Mouse (Mus musculus) spleen, postnatal 4 days (tissue): ENCODE data around the gene Slc16a4.

Source experiments
- DNase-seq, 2 experiments: peaks; one replicate each; pipeline ENCODE4 v3.0.0; 2022; ENCODE audit warnings: low spot score in 2 of 2

Slc16a4 gene

GRCm38 (mm10) chr3:107290764-107291381, at the start of gene Slc16a4:
Gene Slc16a4, plus strand, starts transcription at chr3:107291230.
- no peak for DNase-seq

DNA sequence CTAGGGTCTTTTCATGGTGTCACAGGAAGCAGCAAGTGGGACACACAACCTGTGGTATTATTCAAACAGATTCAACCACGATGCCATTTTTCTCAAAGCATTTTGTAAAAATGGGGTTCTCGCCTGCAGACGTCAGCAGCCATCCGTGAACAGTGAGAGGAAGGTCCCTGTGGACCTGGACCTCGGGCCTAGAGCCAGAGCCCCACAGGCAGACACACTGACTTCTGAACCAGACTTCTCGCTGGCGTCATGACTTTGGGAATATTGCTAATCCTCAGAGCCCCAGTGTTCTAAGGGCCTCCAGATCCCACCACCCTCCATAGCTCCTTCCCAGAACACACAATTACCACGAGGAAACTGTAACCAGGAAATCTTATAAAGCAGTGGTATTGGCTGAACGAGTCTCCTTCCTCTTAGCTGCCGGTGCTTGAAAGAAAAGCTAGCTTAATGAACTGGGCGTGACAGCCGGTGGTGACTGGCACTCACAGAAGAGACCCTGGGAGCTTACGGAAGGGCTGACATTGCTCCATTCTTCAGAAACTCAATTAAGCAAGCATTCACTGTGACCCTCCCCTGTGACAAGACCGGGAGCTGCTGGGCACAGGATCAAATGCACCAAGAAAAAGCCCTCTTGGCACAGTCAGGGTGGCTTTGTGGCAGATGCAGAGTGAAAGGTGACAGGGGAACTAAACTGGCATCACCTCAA, 49.5 kb upstream of the Slc16a4 start:
- no peak for DNase-seq

DNA sequence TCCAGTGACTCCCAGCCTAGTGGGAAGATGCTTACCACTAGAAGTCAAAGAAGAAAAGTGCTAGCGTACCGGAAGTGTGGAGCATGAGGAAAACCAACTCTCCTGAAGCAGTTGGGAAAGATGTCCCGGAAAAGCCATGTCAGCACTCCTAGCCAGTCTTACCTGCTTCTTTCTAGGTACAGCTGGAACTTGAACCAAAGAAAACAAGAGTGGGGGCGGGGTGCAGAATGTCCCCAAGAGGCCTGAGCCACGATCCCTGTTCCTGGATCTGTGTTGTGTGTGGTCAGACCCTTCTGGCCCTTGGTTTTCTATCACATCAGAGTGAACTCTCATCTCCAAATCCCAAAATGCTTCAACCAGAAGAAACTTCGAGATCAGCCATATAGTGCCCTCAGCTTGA, 44.2 kb upstream of the Slc16a4 start:
- DNase-seq = no peak

- DNase-seq = no peak
These were observed 42.0 kb upstream of the Slc16a4 start for GRCm38 (mm10) chr3:107249042-107249441.

DNA sequence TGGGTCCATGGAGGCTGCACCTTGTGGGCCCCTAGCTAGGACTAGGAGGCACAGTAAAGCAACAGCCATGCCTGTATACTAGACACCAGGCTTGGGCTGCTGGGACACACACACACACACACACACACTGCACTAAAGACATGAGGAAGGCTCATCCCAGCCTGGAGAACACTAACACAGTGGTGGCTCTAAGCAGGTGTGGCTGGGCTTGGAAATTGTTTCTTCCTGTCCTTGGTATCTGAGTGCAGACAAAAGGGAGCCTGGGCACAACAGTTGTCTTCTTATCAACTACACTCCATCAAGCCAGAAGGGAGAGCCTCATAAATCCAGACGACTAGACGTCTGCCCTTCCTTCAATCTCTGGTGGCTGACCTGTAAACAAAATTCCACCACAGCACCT, 40.7 kb upstream of the Slc16a4 start:
- DNase-seq = no peak

DNA sequence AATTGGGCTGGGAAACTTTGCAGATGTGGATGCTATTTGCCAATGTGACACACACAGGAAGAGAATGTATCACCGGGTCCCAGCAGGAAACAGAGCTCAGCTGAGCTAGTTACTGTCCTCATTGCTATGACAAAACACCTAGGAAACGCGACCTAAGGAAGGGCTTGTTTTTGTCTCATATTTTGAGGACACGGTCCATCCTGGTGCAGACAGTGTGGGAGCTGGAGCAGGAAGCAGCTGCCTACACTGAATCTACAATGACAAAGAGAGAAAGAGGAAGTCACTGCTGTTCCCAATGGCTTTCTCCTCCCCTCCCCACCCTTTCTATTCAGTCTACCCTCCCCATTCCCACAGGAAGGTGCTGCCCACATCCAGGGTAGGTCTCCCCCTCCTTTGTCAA, 39.0 kb upstream of the Slc16a4 start:
- no peak for DNase-seq

DNA sequence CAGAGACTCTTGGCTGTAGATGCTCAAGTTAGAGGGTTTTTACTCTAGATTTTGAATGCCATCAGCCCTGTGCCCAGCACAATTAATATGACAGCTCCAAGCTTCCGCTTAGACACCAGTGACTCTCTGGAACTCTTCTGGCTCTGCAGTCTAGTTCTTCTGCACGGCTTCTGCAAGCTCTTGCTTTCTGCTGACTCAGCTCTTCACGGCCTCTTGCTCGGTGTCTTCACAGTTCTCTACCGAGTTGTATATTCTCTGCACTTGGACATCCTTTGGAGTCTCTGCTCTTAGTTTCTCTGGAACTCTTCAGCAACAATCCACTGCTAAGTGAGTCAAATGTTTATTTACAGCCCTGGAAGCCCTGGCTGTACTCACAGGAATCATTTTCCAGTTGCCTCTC, 37.1 kb upstream of the Slc16a4 start:
- DNase-seq = no peak

DNA sequence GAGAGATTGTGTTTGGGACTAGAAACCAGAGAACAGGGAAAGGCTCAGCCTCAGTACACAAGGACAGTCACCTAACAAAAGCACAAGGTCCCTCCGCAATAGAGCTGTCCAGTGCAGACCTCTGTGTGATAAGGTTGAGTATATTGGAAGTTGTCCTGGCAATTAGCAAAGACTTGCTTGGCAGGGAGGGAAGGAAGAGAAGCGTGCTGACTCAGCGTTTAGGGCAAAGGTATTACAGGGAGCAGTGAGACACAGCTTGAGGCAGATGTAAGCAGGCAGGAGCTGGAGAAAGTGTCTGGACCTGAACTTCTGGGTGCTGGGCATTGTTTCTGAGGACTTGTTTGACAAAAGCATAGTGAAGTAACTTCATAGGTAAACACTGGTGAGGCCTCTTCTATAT, 35.0 kb upstream of the Slc16a4 start:
- no peak for DNase-seq

- DNase-seq = no peak
These were observed 34.3 kb upstream of the Slc16a4 start for GRCm38 (mm10) chr3:107256724-107257123.

DNA sequence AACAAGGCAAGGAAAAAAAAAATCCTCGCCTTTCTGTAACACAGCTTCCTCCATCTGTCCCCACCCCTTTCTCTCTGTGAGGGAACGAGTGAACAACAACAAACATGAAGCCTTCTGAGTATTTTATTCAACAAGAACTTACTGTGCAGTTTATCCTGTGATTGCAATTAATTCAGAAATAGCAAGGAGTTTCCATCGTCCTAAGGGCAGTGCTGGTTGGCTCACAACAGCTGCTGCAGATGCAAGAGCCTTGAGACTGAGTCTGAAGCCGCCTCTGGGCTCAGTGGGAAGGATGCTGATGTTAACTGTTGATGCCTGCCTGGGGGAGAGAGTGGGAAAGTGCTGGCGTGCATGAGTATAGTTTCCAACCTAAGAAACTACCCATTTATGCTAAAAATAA, 33.1 kb upstream of the Slc16a4 start:
- DNase-seq = no peak

- DNase-seq = no peak
These were observed 29.8 kb upstream of the Slc16a4 start for GRCm38 (mm10) chr3:107260956-107261850.

- no peak for DNase-seq
These were observed 29.2 kb upstream of the Slc16a4 start for GRCm38 (mm10) chr3:107261851-107262165.

DNA sequence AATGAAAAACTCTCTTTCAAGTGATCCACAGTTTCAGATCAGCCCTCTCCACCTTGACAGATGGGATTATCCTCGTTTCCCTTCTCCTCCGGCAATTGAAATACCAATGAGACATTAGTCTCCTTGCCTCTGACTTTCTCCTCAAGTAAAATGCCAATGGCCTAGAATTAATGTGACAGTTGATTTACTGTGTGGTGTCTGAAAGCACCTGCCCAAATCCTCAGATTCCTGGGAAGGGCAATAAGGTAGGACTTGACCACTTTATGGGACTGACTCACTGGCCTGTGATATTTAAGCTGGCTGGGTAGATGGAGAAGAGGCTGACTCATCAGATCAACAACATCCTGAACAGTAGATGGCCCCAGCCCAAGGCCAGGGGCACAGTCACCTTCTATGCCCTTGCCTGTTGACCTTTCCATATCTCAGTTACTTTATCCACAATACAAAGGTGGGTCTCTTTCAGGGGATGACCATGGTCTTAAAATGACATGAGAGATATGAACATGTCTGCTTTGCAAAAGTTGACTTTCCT, 24.1 kb upstream of the Slc16a4 start:
- DNase-seq = no peak

- DNase-seq = no peak
These were observed 18.6 kb upstream of the Slc16a4 start for GRCm38 (mm10) chr3:107272433-107272832.

DNA sequence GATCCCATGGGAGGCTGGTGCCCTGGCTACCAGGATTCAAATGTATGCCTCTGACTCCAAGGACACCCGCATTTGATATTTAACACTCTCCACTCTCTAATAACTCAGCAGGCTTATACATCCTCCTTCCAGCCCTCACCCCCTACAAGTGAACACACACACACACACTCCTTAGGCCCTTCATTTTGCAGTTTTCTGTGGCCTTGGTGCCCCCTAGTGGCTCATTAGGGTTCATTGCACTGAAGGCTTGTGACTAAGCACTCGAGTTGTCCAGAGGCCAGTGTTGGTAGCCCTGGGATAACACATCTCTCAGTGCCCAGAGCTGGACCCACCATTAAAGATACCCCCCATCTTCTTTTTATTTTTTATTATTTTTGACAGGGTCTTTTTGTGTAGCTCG, 17.2 kb upstream of the Slc16a4 start:
- DNase-seq = peak; percentile 47 to 76

- no peak for DNase-seq
These were observed 15.7 kb upstream of the Slc16a4 start for GRCm38 (mm10) chr3:107275351-107275750.

DNA sequence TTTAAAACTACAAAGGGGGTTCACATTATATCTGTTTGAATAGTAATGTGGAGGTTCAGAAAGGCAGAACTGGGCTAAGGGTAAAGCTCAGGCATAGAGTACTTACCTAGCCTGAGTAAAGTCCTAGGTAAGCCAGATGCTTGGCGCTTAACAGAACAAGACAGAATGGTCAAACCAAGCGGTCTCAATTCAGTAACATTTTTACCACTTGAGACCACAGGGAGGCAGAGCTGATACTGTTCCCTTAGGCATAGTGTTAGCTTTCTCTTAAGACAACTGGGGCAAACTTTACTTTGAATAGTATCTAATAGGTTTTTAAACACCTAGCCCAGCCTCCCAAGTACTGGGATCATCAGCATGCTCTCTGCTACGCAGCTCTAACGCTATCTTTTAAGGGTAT, 15.0 kb upstream of the Slc16a4 start:
- DNase-seq = no peak

GRCm38 (mm10) chr3:107276626-107277025, 14.4 kb upstream of the Slc16a4 start:
- DNase-seq = no peak

DNA sequence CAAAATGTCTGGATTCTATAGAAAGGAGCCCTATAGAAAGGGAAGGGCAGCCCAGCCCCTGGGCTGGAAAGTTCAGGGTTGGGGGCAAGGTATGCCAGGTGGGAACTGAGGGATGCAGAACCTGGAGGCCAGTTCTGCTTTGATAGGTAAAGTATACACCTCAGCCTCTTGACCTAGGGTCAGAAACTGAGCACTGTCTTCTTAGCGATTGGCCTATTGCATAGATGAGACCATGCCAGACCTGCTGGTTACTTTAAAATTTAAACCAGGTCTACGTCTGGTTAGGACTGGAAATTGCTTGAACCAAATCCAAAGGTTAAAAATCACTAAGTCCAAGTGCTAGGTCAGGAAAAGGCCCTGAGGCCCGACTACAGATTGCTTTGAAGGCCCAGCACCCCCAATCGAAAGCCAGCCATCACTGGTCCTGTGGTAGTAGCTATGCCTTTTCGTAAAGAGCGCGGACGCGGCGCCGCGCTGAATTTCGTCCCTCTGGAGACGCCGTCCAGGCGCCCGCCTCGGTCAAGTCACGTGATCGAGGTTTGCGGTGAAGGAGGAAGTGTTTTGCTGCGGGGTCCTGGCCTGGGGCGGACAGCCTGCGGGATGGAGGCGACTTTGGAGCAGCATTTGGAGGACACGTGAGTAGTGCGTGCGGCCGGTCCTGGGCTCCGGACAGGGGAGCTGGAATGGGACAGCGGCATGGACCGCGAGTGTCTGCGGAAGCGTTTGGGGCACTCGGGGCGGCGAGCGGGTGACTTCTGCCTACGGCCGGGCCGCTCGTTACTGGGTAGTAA, 12.4 kb upstream of the Slc16a4 start, which contains the start of gene Lamtor5:
TSS of gene Lamtor5 (plus strand) at position 380 of the 791 bp plus-strand sequence.
- peak; percentile 86 to 94 for DNase-seq

DNA sequence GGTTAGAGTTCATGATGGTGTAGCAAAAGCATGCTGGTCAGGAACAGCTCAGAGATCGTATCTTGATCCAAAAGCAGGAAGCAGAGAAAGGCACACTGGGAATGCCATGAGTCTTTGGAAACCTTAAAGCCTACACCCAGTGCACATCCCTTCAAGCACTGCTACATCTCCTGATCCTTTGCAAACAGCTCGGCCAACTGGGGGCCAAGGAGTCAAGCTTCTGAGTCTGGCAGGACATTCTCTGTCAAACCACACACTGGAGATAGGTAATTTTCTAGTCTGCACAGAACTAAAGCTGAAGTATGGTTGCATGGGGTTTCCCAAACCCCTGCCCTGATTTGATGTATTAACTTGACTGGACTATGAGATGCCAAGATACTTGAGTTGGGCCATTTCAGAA, 4.9 kb upstream of the Slc16a4 start:
- DNase-seq = no peak

DNA sequence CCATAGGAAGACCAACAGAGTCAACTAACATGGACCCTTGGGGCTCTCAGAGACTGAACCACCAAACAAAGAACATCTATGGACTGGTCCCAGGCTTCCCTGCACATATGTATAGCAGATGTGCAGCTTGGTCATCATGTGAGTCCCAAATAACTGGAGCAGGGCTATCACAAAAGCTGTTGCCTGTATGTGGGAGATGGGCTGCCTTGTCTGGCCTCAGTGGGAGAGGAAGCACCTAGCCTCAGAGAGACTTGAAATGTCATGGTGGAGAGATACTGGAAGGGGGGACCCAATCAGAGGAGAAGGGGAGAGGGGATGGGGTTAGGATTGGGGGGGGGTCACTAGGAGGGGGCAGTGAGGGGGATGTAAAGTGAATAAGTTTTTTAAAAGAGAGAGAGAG, 3.7 kb upstream of the Slc16a4 start:
- DNase-seq = no peak
